Mouse (Mus musculus) gastrocnemius, postnatal 36 days (tissue): ENCODE data around the gene Gm42906. TPM values are rescaled to one million over a fixed set of nuclear protein-coding genes. Genes with fewer than 3 reads are reported as not detected.
A peak's percentile ranks its signal among the peaks of the same experiment; 100 is the strongest.

Experiments
- DNase-seq, 2 experiments: peaks; one replicate each; pipeline ENCODE4 v3.0.0; 2022
- intact Hi-C: fragments of 180-260 bp; cut with DNase I; formaldehyde crosslinking; loops from one replicate; pipeline ENCODE4 v1.15.1; 2025
- total RNA-seq, 2 experiments: library from RNA; stranded (reverse); gene quantifications; 2 replicates each; pipeline ENCODE4 v1.2.3; 2021

Gene Gm42906
- total RNA-seq, 2 experiments from 2014 or later = not detected

DNA sequence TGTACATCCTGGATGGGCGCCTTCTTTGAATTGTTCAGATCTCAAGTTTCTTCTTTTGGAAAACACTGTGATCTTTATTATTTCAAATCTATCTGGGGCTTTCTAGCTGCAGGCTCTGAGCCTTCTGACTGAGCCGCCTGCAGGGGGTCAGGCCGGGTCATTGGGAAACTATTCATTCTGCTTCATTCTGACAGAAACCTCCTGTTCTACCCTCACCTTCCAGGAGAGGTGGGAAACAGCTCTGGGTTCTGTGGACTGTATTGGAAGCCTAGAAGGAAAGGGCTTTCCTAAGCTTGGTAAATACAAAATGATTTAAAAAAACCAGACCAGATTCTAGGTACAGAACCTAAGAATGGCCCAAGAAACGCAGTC is 373.2 kb downstream of the Gm42906 start:
- intact Hi-C loops = no loop called here
- DNase-seq = no peak

DNA sequence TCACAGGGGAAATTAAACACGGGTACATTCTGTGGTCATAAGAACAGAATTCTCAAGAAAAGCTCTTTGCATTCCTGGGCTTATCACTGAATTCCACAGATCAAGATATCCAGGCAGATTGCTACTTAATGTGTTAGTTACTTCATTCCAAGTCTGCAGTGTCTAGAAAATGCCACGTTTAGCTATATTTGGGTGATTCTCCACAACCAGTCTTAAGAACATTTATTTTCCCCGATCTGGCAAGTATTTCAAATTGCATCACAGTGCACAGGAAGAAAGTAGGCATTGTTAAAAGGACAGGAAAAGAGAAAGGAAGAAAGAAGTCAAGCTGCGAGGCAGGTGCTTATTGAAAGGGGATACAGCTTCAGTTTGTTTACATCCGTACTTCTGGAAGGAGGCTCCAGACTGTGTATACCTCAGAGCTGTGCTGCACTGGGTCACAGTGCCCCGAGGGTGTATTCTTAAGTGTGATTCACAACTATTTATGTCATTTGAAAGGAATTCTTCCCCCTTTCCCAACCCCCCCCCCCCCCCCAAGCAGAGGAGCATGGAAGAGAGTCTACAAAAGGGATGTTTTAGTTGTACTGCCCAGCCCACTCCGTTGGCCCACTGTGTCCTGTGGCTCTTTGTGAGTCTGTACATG is 373.7 kb downstream of the Gm42906 start:
- no peak for DNase-seq
- intact Hi-C loops = no loop called here

DNA sequence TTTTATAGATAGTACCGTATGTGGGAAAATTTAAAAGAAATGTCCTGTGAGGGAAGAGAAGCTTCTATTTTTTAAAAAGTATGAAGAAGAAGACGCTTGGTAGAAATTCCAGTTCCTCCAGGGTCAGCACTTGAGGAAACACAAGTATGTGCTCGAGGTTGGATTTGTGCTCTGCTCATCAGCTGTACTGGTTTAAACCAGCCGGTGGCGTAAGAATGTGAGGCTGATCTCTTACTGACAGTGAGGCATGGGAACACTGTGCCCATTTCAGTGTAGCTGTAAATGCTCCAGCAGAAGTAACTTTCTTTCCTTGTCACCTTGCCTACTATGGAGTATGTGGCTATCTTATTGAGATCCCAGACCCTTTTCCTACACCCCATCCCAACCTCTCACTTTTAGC is 374.8 kb downstream of the Gm42906 start:
- intact Hi-C loops = no loop called here
- DNase-seq = no peak

DNA sequence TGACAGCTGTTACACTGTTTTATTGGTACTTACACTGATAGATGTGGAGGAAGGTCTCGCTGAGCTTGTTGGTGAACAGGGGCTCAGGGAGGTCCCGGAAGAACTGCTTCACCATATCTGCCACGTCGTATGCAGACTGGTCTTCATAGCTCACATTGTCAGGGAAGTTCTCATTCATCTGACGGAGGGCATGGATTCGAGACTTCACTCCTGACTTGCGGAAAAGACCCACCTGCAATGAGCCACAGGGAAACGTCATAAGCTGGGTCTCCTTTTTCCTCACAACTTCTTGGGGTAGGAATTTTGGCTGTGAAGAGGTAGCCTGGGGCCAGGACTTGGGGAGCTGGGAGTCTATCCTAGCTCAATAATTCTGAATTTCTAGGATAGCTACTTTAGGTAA is 375.6 kb downstream of the Gm42906 start:
- intact Hi-C loops = no loop called here
- DNase-seq = no peak

DNA sequence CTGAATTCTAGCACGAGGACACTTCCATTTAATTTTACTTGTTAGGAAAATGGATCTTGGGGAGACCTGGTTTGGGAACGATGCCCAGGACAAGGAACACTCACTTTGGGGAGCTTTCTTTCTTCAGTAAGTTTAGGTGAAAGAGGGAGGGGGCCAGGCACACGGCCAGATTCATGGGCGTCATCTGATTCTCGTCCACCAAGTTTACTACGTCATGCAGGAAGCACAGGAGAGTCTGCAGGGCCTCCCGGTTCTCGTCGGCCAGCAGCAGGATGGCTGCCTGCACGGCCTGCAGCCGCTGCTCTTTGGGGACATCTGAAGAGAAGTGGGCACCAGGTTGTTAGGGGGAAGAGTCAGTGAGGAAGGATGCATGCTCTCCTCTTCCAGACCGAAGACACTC is 380.5 kb downstream of the Gm42906 start:
- intact Hi-C loops = no loop called here
- no peak for DNase-seq

DNA sequence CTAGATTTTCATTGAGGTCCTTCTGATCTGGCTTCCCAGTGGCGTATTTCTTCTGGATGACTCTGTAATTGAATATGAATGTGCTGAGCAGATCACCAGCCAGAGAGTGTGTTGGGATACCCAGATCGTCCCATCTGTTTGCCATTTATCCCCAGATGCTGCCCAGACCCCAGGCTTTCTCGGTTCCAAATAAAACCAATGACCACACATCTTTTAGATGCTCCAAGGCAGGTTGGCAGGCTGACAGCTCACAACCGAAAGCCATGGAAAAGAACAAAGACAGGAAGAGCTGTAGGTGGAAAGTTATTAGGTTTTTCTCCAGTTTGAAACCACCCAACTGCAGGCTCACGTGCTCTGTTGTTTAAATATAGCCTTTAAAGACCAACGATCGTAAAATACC is 381.0 kb downstream of the Gm42906 start:
- peak; percentile 48 to 49 for DNase-seq
- intact Hi-C loops = no loop called here

DNA sequence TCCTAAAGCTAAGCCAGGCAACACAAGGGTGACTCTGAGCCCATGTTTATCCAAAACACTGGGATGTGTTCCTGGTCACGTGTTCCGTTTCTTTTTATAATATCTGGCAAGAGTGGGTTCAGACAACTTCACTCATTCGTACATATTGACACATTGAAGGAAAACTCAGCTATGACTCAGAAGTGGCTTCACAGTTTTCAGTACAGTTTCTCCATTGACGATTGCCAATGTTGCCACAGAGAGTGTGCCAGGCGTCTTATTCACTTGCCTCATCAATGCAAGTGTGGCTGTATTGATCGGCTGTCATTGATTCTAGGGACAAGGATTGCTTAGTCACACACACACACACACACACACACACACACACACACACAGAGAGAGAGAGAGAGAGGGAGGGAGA is 381.8 kb downstream of the Gm42906 start:
- DNase-seq = no peak
- intact Hi-C loops = no loop called here

DNA sequence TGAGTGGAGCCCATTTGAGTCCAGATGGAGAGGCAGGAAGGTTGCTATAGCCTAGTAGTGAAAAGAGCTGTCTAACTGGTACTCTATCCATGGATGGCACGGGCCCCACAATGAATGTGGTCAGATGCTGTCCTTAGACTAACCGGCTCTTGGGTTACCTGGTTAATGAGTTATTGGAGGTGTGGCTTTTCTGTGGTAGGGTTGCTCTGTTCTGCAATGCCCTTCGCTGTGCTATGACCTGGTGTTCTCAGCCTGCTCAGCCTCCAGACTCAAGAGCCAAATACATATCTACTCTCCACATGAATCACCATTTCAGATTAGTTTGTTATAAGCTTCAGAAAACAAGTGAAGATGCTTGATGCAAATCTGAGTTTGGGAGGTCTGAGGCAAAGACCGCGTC is 385.1 kb downstream of the Gm42906 start:
- DNase-seq = no peak
- intact Hi-C loops = no loop called here

DNA sequence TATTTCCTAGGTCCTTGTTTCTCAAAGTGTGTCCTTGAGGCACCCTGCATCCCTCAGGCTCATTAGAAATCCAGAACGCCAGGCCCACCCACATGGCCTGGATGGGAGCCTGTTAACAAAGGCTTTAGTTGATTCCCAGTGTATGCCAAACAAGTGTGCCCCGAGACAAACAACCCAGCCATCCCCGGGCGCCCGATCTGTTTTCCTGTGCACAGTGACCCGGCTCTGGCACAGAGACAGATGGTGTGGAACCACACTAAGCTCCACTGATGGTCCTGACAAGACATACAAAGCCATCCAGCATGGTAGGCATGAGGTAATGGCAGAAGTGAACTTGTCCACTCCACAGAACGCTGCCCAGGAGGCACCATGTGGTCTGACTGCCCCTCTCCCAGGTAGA is 390.1 kb downstream of the Gm42906 start:
- DNase-seq = no peak
- intact Hi-C loops = no loop called here

DNA sequence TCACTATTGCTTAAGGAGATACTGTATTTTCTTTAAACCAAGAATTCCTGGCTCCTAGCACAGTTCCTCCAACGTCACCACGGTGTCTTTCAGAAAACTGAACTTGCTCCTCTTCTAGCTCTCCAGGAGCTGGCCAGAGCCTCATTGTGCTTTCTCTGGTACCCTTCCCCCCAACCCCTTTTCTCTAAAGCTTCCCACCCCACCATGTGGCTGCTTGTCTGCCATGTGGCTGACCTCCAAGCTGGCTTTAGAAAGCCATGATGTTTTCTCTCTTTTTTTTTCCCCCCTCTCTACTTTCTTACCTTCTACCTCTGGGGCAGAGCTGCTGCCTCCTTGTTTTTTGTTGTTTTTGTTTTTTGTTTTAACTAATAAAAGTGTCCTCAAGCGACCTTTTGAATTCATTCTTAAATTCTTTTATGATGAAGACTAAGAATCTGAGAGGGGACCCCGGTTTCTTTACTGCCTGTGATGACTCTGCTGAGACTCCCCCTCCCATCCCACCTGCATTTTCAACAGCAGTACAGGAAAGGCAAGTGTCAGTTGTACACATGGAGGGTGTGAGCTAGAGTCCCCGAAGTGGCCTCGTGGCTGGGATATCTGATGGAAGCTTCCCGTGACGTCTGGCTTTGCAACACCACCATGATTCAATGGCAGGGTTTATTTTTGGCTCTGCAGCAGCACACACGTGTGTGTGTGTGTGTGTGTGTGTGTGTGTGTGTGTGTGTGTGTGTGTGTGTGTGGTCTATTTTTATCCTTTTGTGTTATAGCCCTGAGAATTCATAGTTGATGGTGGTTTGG is 393.0 kb downstream of the Gm42906 start:
- no peak for DNase-seq
- intact Hi-C loops = no loop called here

DNA sequence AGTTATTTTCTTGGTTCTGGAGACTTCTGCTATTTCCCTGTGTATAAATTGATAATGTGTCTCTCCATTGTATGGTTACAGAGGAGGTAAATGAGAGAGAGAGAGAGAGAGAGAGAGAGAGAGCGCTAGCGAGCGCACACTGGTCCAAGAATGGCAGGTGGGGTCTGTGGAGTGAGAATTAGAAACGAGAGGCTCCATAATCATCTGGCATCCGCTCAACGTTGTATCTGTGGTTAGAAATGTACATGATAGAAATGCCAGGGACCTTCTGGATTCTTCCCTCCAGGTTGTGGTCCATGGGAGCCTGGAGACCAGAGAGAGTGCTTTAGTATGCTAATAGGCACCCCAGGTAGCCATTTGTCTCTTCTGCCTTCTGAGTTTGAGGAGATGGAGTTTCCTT is 399.1 kb downstream of the Gm42906 start:
- no peak for DNase-seq
- intact Hi-C loops = no loop called here

DNA sequence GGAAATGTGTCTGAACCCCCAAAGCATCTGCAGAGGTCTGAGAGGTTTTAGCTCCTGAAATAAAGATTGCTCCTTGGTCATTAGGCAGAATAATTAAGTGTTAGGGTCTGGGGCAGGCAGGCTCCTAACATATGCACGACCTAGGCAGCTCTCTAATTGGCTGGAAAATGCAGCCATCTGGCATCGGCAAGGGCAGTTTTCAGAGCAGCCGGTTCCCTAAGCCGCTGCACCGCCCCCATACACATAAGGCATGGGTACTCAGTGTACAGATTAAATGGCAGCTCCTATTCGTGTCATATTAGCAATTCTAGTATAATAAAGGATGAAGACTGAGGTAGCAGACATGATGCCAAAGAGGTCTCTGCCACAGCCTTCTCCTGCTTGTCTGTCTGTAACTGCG is 400.8 kb downstream of the Gm42906 start:
- intact Hi-C loops = no loop called here
- DNase-seq = no peak

DNA sequence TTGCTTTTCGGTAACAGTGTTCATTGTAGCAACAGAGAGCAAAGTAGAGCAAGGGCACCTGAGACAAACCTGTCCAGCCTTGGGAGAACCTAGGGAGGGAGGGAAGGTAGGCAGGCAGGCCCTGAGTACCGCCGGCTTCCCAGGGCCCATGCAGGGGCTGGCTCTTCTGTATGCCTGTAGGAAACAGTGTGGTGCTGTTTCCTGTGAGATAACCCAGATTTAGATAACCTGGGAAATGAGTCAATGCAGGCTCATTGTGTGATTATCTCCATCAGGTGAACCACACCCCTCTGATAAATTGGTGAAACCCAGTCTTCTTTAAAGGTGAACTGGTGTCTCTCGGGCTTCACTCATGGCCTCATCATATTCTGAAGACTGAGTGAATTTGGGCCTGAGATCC is 401.9 kb downstream of the Gm42906 start:
- no peak for DNase-seq
- intact Hi-C loops = no loop called here

DNA sequence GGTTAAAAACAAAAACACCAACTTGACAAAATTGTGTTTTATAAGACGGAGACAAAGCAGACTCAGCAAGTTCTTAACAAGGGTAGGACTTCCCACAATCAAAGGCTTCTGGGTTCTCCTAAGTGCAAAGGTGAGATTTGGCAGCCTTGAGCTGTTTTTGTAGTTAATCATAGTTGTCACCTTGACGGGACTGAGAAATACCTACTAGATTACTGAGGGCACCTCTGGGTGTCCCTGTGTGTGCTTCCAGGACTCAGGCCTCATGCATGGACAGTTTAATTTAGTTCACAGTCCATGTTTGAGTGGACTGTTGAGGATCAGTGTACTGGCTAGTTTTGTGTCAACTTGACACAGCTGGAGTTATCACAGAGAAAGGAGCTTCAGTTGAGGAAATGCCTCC is 403.5 kb downstream of the Gm42906 start:
- DNase-seq = no peak
- intact Hi-C loops = no loop called here

DNA sequence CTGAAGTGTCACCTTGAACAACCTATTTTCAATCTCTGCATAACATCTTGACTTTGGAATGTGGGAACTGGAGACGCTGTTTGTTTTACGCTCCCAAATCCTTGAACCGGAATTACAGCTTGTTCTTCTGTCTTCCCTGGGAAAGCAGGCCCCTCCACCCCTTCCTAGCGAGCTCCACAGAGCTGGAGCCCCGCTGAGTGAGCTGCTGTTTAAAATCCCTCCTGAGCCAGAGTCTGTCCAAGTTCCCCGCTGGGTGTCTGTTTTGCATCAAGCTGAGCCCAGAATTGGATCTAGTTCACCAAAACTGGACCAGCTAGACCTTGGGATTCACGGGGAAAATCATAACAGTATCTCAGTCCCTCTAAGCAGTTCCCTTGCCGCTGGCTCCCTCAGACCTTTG is 404.5 kb downstream of the Gm42906 start:
- intact Hi-C loops = no loop called here
- DNase-seq = peak in 1 of 2 experiments; percentile 11

DNA sequence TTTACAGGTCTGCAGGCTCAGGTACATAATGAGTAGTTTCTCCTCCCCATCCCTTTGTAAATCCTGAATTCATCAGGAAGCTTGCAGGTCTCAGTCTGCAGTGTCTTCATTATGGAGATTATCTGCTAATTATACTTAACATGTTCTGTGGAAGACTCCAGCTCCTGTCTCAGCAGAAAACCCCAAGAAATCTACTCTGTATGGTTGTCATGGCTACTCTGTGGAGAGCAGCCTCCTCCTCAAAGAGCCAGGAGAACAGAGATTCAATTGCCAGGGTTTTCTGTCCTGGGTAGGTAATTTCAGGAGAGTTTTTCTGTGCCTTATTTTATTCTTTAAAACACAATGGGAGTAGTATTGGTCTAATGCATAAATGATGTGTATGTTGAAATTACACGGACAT is 405.0 kb downstream of the Gm42906 start:
- intact Hi-C loops = no loop called here
- no peak for DNase-seq

DNA sequence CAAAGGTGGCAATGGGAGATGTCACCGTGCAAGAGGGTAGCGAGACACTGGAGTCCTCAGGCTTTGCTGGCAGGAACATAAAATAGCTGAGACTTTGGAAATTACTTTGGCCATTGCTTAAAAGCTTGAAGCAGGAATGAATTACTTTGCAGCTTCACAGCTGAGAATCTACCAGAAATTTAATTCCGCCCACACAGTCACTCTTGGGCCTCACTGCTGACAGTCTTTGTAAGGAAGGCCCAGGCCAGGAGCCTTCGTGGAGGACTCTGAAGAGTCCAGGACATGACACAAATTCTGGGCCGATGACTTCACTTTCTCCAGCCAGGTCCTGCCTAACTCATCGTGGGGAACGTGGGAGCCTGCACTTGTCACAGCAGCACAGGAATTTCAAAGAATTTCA is 405.9 kb downstream of the Gm42906 start:
- peak in 1 of 2 experiments; percentile 10 for DNase-seq
- intact Hi-C loops = no loop called here

DNA sequence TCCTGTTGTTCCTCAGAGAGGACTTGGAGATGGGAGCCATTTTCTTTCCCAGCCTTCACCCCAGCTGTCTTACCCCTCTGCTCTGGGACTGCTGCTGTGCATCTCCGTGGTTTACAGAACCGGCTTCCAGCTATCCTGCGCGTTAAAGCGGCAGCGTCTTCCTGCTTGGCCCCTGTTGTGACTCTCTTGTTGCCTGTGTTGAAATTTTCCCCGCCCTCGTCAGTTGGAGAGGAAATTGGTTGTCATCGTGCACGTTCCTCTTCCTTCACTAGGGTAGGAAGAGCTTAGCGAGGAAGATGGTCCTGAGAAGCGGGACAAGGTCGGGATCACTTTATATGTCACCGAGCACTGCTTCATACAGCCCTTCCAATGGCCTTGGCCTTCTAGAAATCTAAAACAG is 407.1 kb downstream of the Gm42906 start:
- no peak for DNase-seq
- intact Hi-C loops = no loop called here

DNA sequence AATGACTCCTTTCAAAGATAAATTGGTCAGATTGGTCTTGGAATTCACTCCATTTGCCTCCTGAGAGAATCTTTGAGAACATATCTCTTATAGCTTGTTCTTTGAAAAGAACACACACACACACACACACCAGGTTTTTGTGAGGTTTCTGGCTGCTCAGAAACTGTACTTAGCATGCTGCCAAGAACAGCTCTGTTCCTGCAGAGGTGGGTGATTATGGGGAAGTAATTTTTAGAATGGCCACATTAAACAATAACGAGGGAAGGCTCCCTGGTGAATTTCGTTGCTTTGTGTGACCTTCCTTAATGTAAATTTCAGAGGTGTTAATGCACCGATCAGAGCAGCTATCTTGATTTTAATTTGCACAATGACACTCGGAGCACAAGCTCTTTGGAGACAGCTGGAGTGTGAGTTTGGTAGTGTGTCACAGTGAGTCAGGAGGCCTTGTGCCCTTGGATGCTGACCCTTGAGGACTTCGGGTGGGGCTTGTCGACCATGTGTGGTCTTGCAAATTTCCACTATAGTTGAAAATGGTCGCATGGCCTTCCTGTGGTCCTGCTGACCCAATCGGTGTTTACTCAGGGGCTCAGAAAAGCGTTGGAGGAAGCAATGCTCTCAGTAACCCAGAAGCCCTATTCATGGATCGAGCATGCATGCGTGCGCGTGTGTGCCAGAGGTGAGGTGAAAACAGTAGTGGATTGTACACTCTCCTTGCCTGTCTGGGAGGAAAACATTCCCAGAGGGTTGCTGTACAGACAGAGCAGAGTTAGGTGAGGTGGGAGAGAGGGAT is 407.7 kb downstream of the Gm42906 start:
- intact Hi-C loops = no loop called here
- DNase-seq = no peak

DNA sequence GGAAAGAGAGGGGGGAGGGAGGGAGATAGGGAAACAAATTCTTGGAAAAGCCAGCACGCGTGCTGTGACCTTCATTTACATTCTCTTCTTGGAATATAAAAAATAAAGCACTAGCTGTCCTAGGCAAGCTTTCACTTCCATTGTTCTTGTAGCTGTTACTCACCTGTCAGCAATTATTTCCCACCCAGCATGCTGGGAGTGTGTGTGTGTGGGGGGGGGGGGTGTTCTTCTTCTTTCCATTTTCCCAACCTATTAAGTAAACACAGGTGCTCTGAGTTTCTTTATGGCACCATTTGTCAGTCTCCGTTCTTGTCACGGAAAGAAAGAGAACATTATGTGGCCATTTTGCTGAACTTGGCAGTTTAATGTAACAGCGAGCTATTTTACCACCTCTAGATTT is 409.0 kb downstream of the Gm42906 start:
- intact Hi-C loops = no loop called here

DNA sequence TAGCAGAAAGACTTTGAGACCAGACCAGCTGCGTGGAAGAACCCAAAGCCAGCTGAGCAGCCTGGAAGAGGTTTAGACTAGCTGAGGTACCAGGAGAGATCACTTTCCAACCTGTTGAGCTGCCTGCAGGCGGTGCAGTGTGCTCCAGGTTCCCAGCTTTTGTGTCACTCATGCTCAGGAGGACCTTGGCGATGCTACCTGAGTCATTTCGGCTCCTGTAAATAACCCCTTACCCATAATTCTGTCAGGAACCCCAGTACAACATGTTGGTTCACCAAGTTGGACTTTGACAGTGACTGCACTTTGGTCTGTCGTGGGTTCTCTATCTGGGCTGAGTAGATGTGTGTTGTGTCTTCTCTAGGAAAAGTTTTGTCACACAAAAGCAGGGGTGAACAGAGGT is 409.5 kb downstream of the Gm42906 start:
- DNase-seq = no peak
- intact Hi-C loops = no loop called here

More for the DNA sequence above, 409.0 kb downstream of the Gm42906 start:
- DNase-seq = no peak
